Mouse (Mus musculus) lung, adult 2 months (tissue): ENCODE results near the gene Rundc1. TPM values are rescaled to one million over a fixed set of nuclear protein-coding genes. Genes with fewer than 3 reads are reported as not detected.
"Not testable (repeated sequence)": the region's sequence is repeated elsewhere in the genome, so short reads cannot be mapped to it uniquely, and the experiment has no call there.

Source experiments
- DNase-seq: peaks from one replicate; pipeline ENCODE4 v3.0.0; 2022
- H3K4me1 ChIP-seq: fragments of 200-500 bp; 2 replicates; pipeline ENCODE4 v1.6.1; 2011; ENCODE audit warnings: low read length; ENCODE audit not compliant: control insufficient read depth, insufficient read depth
- H3K4me3 ChIP-seq: fragments of 200-500 bp; replicated peaks from 2 replicates; pipeline ENCODE3; 2011; ENCODE audit warnings: low read depth, mild to moderate bottlenecking, control low read depth, low read length; ENCODE audit errors: extremely low read depth
- CTCF ChIP-seq: fragments of 200-500 bp; IDR thresholded peaks from 2 replicates; pipeline ENCODE4 v1.5.1; 2011; ENCODE audit warnings: mild to moderate bottlenecking, low read length, control low read depth; ENCODE audit not compliant: insufficient read depth
- POLR2A ChIP-seq: fragments of 200-500 bp; IDR thresholded peaks from 2 replicates; pipeline ENCODE4 v1.6.1; 2011; ENCODE audit warnings: low read depth, mild to moderate bottlenecking, control low read depth, low read length, borderline replicate concordance; ENCODE audit errors: extremely low read depth
- WGBS: fragments of 180-500 bp; shearing (Covaris S2); methylation state at CpG from one replicate; pipeline ENCODE4 v1.1.7; 2018; 5-methylcytosine and 5-hydroxymethylcytosine counted together
- polyA plus RNA-seq: library from polyadenylated mRNA; depleted of rRNA; stranded (reverse); fragments of >200 nt; gene quantifications from 2 replicates; pipeline ENCODE4 v1.2.3, GENCODE M21; 2012

Rundc1 gene
- polyA plus RNA-seq, 1 experiment = 22.4 TPM

DNA sequence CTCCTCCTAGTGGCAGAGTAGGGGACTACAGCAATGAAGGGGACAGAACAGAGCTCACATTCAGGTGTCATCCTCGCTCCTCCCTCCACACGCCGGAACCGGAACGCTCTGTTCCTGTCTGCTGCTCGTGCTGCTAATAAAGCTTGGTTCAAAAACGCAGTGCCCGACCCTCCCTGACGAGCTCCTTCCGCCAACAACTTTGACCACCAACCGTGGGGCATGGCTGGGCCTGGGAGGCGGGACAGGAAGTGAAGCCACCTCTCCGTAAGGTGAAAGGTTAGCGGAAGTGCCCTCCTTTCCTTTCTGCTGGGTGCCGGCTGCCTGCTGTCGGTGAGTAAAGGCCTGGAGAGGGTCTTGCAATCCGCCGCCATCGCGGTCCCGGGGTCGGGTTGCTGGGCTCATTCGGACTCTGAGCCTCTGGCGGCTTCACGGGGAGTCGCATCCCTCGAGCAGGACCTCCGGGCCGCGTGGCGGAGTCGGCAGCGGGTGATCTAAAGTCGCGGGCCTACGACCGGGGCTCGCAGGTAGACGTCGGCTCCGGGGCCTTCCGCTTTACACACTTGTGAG is 17.3 kb downstream of the Rundc1 start, which contains the start of gene Rpl27:
Gene Rpl27 (plus strand): TSS at position 172 of the 567 bp plus-strand sequence.
- H3K4me1 ChIP-seq = peaks cover 4% of the 10 kb centered on the region
- WGBS = 0% methylated on average over 42 of the region's 42 CpGs

DNA sequence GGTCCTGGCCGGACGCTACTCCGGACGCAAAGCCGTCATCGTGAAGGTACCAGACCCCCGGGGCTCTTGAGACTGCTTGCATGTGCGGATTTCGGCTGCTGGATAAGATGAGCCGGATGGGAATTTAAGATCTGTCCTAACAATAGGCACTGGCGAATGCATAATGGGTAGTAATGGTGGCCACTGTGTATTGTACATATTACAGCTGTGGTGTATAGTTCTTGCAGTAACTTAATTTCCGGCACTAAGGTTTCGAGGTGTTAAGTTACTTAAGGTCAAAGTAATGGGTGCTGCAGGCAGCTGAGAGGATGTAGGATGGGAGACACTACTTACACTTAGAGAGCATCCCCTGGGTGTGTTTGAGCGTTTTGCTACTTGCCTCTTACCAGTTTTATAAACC is 17.9 kb downstream of the Rundc1 start:
- peak overlapping the region; percentile 71 for H3K4me3 ChIP-seq
- no peak for DNase-seq
- 1% methylated on average over 14 of the region's 14 CpGs for WGBS
- peaks cover 4% of the 10 kb centered on the region for H3K4me1 ChIP-seq
- no peak for TF ChIP-seq CTCF
- TF ChIP-seq POLR2A = no peak

More for the DNA sequence above, 17.3 kb downstream of the Rundc1 start, which contains the start of gene Rpl27:
- DNase-seq = peak; percentile 94
- TF ChIP-seq POLR2A (peak; percentile 84), CTCF (peak; percentile 77)
- peak within 1 kb of the TSS; percentile 71 for H3K4me3 ChIP-seq

DNA sequence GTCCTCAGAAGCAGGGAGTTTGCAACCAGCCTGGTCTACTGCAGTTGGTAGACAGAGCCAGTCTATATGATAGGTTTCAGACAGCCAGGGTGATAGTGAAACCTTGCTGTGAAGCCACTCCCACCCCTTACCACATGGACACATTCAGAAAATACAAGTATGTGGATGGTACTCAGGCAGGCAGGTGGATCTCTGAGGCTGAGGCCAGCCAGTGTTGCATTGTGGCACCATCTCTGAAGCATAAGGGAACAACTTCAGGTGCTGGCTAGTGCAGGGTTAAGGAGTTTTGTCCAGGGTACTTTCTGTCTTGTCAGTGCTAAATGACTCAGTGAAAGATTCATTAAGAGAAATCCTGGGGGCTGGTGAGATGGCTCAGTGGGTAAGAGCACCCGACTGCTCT is 21.4 kb downstream of the Rundc1 start:
- Histone ChIP-seq H3K4me3 (no peak overlapping the region), H3K4me1 (peaks cover 7% of the 10 kb centered on the region)
- no peak for DNase-seq
- WGBS = 76% methylated on average over 1 of the region's 1 CpGs
- TF ChIP-seq POLR2A (no peak), CTCF (no peak)

DNA sequence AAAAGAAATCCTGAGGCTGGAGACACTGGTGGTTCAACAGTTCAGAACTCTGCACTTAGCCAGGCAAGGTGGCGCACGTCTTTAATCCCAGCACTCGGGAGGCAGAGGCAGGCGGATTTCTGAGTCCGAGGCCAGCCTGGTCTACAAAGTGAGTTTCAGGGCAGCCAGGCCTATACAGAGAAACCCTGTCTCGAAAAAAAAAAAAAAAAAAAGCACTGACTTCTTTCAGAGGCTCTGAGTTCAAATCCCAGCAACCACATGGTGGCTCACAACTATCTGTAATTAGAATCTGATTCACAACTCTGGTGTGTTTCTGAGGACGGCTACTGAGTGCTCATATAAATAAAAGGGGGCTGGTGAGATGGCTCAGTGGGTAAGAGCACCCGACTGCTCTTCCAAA is 22.0 kb downstream of the Rundc1 start:
- not testable (repeated sequence) for H3K4me3 ChIP-seq, DNase-seq, H3K4me1 ChIP-seq
- WGBS = 85% methylated on average over 8 of the region's 8 CpGs

DNA sequence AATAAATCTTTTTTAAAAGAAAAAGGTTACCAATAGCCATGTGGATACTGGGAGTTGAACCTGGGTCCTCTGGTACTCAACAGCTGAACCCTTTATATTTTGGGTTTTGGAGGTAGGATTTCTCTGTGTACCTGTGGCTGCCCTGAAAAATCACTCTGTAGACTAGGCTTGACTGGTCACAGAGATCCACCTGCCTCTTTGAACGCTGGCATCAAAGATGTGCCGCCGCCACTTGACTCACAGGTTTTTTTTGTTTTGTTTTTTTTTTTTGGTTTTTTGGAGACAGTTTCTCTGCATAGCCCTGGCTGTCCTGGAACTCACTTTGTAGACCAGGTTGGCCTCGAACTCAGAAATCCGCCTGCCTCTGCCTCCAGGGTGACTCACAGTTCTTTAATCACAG is 22.9 kb downstream of the Rundc1 start:
- WGBS = 78% methylated on average over 5 of the region's 5 CpGs
- Histone ChIP-seq H3K4me1 (peaks cover 9% of the 10 kb centered on the region), H3K4me3 (no peak overlapping the region)
- TF ChIP-seq CTCF (no peak), POLR2A (no peak)
- DNase-seq = no peak

DNA sequence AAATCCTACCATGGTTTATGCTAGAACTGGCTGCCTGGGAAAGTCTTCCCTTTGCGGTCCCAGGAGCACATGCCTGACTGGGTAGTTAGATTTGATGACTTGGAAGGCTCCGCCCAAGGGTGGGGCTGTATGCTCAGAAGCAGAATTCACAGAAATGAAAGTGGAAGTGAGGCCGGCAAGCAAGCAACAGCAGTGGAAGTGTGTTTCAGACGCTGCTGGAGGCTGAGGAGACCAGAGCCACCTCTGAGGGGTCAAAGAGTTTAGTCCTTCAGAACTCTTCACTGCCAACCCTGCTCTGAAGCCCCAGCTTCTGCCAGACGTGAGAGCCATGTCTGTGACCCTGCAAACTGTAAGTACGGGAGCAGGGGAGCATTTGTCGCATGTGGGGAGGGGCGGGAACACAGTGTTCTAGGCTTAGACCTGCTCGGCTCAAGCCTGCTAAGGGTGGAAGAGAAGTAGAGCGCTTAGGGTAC is 23.4 kb downstream of the Rundc1 start, which contains the start of gene Ifi35:
Gene Ifi35 (plus strand): TSS at position 134 of the 473 bp plus-strand sequence.
- peak; percentile 77 for DNase-seq
- peaks cover 5% of the 10 kb centered on the region; the same call in 1 of the 2 replicates for H3K4me1 ChIP-seq
- 3% methylated on average over 10 of the region's 10 CpGs for WGBS
- TF ChIP-seq POLR2A (peak; percentile 96; the same call in 1 of the 2 replicates), CTCF (no peak)
- H3K4me3 ChIP-seq = peak within 1 kb of the TSS; percentile 65

DNA sequence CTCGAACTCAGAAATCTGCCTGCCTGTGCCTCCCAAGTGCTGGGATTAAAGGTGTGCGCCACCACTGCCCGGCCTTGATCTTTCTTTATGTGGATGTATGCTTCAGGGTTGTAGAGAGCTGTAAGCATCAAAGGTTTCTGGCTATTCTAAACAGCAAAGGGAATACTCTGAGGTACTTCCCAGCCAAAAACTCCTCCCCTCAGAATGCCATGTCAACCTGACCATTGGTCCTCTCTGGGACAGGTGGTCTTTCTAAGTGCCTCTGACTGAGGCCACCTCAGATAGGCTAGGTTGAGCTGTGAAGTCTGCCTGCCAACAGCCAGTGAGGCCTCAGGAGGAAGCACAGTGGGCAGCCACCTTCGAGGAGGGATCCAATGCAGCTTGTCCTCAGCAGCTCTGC is 24.0 kb downstream of the Rundc1 start:
- 42% methylated on average over 4 of the region's 4 CpGs for WGBS
- 0 out of 2 replicates have a peak, but pooled peaks cover 5% of the 10 kb centered on the region for H3K4me1 ChIP-seq
- peak overlapping the region; percentile 34 for H3K4me3 ChIP-seq
- DNase-seq = no peak
- TF ChIP-seq POLR2A = no peak
- TF ChIP-seq CTCF = no peak

DNA sequence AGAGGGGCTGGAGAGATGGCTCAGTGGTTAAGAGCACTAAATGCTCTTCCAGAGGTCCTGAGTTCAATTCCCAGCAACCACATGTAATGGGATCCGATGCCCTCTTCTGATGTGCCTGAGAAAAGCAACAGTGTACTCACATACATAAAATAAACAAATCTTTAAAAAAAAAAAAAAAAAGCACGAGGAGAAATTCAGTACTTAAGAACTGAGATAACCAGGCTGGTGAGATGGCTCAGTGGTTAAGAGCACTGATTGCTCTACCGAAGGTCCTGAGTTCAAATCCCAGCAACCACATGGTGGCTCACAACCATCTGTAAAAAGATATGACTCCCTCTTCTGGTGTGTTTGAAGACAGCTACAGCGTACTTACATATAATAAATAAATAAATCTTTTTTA is 24.7 kb downstream of the Rundc1 start:
- WGBS = 50% methylated on average over 4 of the region's 4 CpGs
- DNase-seq, H3K4me3 ChIP-seq, H3K4me1 ChIP-seq: not testable (repeated sequence)

DNA sequence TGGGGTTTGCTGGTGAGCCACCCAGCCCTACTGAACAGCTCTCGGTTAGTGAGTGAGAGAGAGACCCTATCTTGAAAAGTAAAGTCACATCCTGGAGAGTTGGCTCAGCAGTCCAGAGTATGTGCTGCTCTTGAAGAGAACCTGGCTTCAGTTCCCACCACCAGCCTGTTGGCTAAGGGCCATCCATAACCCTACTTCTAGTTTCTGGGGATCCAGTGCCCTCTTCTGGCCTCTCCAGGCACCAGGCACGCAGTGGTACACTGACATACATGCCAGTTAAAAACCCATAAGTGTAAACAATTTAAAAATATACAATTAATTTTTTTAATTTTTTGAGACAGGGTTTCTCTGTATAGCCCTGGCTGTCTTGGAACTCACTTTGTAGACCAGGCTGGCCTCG is 25.5 kb downstream of the Rundc1 start:
- WGBS = 76% methylated on average over 3 of the region's 3 CpGs
- 0 out of 2 replicates have a peak, but pooled peaks cover 5% of the 10 kb centered on the region for H3K4me1 ChIP-seq
- no peak for DNase-seq
- TF ChIP-seq POLR2A = no peak
- peak; percentile 46 for TF ChIP-seq CTCF
- no peak overlapping the region for H3K4me3 ChIP-seq

DNA sequence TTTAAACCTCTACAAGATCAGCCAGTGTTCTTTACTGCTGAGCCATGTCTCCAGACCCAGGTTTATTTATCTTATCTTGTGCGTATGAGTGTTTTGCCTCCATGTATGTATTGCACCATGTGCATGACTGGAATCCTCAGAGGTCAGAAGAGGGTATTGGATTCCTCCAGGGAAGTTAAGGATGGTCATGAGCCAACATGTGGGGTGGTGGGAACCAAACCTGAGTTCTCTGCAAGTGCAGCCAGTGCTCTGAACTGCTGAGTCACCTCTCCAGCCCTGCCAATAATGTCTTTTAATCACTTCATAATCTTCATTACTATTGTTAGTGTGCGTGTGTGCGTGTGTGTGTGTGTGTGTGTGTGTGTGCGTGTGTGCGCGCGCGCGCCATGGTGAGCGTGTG is 26.7 kb downstream of the Rundc1 start:
- no peak overlapping the region for H3K4me3 ChIP-seq
- DNase-seq = no peak
- TF ChIP-seq POLR2A = no peak
- TF ChIP-seq CTCF = no peak
- 85% methylated on average over 10 of the region's 10 CpGs for WGBS
- 0 out of 2 replicates have a peak, but pooled peaks cover 5% of the 10 kb centered on the region for H3K4me1 ChIP-seq

DNA sequence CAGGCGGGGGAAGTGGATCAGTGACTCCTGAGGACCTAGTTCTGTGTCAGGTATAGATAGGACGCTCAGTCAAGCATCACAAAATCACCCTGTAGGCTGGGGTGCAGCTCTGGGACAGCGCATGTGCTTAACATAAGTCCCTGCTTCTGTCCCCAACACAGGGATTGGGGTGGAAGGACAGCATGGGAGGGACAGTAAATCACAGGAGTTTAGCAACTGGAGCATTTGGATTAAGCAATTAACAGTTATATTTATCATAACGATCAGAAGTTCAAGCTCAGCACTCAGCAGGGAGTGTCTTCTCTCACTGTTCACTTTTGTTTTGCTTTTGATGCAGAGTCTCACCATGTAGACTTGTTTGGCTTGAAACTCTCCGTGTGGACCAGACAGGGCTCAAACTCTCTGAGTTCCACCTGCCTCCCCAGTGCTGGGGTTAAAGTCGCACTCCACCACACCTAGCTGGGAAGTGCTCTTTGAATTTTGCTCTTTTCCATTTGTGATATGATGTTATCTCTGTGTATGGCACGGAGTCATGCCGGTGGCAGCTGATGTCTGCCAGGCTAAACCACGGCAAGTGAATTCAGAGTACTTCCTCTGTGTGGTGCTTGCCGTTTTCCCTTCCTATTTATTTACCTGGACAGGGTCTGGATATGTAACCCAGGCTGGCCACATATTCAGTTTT is 27.3 kb downstream of the Rundc1 start:
- Histone ChIP-seq H3K4me3 (no peak overlapping the region), H3K4me1 (0 out of 2 replicates have a peak, but pooled peaks cover 5% of the 10 kb centered on the region)
- DNase-seq = no peak
- TF ChIP-seq POLR2A = no peak
- TF ChIP-seq CTCF = no peak
- WGBS = 47% methylated on average over 10 of the region's 10 CpGs
